Mouse (Mus musculus): ENCODE data around the gene Gm47841.

Gene Gm47841

DNA sequence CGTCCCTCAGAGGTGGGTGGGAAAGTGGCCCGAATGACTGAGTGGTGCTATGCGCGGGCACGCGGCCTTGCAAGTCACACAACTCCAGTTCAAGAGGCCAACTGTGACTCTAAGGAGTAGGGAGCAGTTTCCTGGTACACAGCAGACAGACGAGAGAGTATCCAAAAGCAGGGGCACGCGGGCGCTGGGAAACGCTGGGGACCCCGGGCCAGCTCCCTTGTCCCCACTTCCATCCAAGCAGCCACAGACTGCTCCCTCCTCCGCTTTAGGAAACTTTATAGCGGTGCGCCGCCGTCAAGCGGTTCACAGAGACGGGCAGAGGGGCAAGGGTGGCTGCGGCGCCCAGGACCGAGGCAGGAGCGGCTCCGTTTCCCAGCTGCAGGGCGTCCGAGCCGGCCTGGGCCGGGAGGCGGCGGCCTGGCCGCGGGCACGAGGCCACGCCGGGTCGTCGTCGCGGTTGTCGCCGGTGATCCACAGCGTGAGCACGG lies 1.1 kb downstream of the Gm47841 start:
- DNase-seq (ENCODE audit: low read depth, low spot score) = no peak

DNA sequence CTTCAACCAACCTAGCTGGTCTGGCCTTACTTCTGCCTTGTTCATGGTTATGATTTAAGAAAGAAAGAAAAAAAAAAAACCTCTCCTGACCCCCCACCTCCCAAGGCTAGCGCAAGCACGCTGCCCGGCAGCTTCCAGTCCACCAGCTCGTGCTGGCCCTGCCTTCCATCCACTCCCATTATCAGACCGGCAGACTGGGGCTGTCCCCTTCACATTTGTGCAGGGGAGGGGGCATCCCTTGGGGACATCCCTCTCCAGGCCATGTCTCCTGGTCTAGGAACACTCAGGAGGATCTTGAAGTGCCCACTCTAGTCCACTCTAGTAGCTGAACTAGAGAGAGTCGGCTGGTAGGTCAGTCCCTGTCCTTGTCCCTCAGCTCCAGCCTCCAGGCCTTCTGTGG lies 2.7 kb downstream of the Gm47841 start:
- no peak for DNase-seq (ENCODE audit: low read depth, low spot score)

DNA sequence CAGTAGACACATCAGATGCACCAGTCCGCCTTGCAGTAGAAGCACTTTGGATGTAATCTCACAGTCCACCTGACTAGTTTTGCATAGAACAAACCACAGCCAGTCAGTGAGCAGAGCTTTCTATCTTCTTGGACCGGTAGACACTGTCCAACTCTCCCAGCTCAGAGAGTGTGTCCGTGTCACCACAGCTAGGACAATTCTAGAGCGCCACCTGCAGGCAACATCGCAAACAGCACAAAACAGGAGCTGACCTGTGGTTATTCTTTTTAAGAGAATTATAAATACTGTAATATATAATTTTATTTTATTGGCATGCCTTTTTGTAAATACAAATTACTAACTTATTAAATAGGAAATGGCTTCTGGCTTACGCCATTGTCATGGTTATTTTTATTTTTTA lies 4.6 kb downstream of the Gm47841 start:
- peak; percentile 12 for DNase-seq (ENCODE audit: low read depth, low spot score)

DNA sequence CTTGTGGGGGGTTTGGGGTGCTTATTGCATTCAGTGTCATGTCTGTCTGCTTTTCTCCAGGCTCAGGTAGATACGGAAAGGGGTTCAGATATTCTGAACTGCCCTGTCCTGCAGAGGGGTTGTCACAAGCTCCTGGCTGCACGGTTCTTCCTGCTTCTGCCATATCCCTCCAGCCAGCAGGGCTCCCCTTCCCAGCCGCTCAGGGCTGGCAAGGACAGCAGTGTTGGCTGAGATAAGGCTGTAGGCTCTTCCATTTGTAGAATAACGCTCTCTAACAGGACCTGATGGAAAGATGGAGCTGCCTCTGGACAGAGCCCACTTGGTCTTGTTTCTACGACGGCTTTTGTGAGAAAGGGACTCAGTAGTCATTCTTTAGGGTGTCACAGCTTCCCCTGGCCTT lies 5.2 kb downstream of the Gm47841 start:
- DNase-seq (ENCODE audit: low read depth, low spot score) = no peak

DNA sequence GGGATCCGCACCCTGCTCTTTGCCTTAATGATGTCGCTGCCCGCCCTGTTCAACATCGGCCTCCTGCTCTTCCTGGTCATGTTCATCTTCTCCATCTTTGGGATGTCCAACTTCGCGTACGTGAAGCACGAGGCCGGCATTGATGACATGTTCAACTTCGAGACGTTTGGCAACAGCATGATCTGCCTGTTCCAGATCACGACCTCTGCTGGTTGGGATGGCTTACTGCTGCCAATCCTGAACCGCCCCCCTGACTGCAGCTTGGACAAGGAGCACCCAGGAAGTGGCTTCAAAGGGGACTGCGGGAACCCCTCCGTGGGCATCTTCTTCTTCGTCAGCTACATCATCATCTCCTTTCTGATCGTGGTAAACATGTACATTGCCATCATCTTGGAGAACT lies 7.5 kb downstream of the Gm47841 start:
- DNase-seq (ENCODE audit: low read depth, low spot score) = no peak

DNA sequence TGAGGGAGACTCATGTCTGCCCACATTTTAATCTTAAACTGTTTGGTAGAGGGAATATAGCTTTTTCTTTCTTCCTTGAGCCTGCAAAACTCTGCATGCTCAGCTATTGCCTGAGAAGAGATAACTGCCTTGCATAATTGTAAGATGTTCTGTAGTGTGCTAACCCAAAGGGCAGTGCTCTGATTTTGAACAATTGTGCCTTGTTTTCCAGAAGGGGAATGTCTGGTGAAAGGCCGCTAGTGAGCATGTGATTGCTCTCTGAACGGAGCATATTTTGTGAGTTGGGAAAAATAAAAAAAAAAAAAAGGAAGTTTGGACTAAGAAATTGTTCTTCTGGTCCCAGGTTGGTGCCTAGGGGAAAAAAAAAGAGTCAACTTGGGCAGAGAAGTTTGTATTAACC lies 18.2 kb downstream of the Gm47841 start:
- no peak for DNase-seq (ENCODE audit: low read depth, low spot score)

DNA sequence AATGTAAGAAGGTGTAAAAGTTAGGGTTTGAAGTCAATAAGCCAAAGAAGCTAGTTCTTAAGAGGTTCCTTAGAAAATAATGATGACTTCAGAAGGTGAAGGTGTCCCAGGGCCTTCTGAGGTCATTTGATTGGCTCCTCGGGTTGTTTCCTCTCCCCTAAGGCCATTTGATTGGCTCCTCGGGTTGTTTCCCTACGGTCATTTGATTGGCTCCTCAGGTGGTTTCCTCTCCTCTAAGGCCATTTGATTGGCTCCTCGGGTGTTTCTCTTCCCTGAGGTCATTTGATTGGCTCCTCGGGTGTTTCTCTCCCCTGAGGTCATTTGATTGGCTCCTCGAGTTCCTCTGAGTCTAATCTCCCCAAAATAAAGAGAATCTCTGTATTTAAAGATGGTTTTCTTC lies 35.8 kb downstream of the Gm47841 start:
- DNase-seq (ENCODE audit: low read depth, low spot score) = no peak

DNA sequence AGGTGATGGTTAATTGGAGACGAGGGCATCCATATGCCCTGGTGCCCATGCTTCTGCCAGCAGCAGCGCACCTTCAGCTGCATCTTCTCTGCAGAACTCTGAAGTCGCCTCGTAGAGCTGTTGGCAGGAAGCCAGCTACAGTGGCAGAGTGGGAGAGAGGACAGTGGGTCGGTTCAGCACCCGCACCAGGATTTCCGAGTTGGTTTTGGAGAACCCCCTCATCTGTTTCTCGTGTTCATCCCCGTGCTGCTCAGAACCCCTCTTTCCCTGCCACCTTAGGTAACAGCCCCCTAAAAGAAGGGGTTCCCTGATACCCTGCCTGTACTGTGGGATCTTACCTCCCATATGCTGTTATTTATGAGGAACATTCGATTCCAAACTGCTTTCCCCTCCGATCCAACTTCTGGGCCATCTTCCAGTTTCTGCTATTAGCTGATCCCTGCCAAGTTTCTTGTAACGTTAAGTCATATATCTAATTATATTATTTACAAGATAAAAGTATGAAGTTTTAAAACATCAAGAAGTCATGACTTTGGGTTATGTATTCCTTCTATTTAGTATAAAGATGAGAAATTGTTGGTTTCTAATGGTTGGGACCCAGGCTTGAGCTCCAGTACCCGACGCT lies 38.7 kb downstream of the Gm47841 start:
- no peak for DNase-seq (ENCODE audit: low read depth, low spot score)

DNA sequence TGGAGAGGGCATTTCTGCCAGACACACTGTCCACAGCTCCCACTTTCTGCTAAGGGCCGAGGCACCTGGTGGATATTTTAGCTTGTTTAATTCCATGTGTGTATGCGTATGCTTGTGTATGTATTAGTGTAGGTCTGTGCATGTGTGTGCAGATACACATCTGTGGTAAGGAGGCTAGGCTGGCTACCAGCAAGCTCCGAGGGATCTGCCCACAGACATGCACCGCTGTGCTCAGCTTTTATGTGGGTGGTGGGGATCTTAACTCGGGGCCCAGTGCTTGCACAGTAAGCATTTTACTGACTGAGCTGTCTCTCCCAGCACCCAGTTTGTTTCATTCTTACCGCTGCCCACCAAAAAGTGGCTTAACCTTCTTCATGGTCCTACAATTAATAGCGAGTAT lies 40.0 kb downstream of the Gm47841 start:
- no peak for DNase-seq (ENCODE audit: low read depth, low spot score)

GRCm38 (mm10) chr15:101006251-101007040 lies 40.8 kb downstream of the Gm47841 start:
- no peak for DNase-seq (ENCODE audit: low read depth, low spot score)

DNA sequence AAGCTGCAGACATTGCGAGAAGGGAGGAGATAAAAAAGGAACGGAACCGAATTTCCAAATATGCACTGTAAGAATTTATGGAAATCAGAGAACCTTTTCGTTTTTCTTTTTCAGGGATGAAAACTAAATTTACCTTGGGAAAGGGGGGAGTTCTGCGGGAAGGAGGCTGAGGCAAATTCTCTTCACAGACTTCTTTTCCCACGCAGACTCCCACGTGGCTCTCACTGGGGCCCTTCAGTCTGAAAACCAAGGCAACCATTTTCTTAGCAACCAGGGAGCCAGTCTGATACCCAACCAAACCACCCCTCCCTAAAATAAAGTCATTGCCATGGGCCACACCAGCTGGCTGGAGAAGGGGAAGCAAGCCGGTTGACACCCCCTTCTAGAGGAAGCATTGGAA lies 41.5 kb downstream of the Gm47841 start:
- DNase-seq (ENCODE audit: low read depth, low spot score) = no peak

DNA sequence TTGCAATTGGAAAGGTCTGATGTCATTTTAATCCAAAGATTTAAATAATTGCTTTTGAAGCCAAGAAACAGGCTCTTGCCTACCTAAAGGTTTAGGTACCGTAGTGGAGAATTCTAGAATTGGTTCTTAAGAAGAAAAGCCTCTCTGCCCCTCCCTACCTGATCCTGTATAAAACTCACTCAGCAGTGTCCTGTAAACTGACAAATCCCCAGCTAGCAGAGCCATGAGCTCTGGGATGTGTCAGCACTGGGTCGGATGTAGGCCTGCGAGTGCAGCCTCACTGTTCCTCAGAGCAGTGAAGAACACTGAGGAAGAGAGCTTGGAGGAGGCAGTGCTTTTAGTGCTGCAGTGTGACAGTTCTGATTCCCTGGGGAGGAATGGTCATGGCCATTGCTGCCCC lies 42.7 kb downstream of the Gm47841 start:
- no peak for DNase-seq (ENCODE audit: low read depth, low spot score)

DNA sequence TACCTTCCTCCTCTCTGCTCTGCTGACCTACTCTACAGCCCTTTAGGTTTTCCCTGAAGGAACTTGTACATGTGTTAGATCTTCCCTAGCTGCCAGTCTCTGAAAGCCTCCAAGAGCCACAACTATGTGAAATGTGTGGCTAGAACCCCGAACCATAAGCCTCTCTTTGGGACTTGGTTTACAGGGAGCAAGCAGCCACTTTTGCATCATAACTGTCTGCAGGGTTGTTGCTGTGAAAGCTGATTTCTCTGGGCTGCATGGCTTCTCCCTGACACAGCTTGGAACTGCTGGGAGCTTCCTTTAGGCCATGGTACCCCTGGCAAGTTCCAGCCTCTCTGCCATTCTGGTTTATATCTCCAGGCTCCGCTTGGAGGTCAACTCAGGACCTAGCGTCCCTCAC lies 44.7 kb downstream of the Gm47841 start:
- no peak for DNase-seq (ENCODE audit: low read depth, low spot score)

DNA sequence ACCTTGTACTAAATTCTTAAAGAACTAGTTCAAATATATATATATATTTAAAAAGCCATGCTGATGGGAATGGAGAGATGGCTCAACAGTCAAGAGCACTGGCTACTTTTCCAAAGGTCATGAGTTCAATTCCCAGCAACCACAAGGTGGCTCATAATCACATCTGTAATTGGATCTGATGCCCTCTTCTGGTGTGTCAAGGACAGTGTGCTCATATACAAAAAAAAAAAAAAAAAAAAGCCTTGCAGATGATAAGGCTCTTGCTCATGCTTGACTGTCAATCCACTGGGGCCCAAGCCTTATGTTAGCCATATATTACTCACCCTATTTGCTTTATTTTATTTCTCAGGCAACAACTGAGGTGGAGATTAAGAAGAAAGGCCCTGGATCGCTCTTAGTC lies 45.5 kb downstream of the Gm47841 start:
- no peak for DNase-seq (ENCODE audit: low read depth, low spot score)

- no peak for DNase-seq (ENCODE audit: low read depth, low spot score)
Observed at GRCm38 (mm10) chr15:100997090-100997489, 50.1 kb downstream of the Gm47841 start.
